Mouse (Mus musculus) G1E-ER4 (cell line): ENCODE measurements around the gene Cxcr5. TPM values are rescaled to one million over a fixed set of nuclear protein-coding genes. Genes with fewer than 3 reads are reported as not detected.

Experiments
- GATA1 ChIP-seq: IDR thresholded peaks from one replicate; pipeline ENCODE4 v1.8.0; 2012; ENCODE audit warnings: low read length, inconsistent platforms
- polyA plus RNA-seq: library from polyadenylated mRNA; stranded (reverse); fragments of >175 nt; gene quantifications from 2 replicates; pipeline ENCODE4 v1.2.3, GENCODE M21; 2012

The Cxcr5 gene
- polyA plus RNA-seq, 1 experiment: not detected

DNA sequence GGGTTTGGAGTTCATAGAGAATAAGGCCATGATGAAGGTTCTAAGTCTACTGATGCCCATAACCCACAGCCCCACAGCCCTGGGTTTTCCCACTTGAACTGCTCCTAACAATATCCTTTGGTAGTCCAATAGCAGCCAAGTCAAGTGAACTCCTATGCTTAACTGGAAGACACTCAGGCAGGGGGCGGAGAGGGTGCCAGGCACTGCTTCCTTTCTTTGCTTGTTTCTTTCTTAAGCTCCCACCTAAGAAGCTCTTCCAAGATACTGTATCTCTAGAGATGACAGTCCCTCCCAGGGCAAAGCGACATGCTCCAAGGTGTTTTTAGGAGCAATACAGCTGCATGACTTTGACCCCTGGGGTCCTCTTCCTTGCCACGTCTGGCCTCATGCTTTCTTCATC, 36.7 kb downstream of the Cxcr5 start:
- TF ChIP-seq GATA1: no peak

DNA sequence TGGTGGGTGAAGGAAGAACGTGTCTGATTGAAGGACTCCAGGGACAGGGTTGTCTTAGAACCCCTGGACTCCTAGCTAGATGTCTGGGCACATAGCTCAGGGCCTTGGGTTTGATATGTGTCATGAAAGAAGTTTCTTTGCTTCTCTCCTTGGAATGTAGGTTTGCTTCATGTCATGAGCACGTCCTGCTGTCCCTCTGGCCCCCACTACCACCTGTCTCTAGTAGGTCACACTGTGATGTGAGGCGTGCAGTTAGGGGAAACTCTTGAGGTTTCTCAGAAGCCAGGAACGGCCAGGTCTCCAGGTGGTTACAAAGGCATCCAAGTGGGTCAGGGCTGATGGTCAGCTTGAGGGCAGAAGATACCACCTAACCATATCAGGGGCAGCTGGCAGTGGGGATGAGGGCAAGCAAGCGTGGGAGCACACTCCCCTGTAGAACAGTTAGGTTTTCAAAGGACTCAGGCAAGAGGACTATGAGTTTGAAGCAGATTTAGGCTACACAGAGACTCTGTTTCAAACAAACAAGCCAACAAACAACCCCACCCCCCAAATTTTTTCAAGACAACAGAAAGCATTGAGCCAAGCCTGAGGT, 37.3 kb downstream of the Cxcr5 start:
- no peak for TF ChIP-seq GATA1

DNA sequence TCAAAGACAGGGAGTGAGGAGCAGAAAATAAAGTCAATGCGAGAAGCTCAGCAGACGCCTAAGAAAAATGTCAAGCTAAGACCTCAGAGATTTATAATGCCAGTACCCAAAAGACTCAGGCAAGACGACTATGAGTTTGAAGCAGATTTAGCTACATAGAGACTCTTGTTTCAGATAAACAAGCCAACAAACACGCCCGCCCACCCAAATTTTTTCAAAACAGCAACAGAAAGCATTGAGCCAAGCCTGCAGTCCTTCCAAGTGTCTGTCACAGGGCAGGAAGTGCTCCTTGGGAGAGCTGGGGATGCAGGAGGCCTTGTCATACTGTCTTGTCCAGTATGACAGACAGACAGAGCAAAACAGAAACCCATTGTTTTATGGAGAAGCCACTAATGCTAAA, 38.0 kb downstream of the Cxcr5 start:
- TF ChIP-seq GATA1: no peak

DNA sequence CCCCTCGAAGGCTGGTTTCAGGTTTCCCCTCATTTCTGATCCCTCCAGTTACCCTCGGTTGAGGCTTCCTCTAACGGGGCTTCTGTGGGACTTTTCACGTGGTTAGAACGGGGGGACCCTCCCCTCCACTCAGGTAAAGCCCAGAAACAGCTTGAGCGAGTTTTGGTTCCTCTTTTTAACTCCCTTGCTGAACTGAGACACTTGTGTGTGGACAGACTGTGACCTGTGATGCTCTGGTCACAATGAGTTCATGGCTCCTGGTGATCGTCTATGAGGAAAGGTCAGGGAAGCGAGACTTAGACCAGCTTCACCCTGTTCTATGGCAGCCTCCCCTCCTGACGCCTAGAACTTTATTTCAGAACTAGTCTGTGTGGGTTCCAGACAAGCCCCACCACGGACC, 39.8 kb downstream of the Cxcr5 start:
- TF ChIP-seq GATA1: no peak

DNA sequence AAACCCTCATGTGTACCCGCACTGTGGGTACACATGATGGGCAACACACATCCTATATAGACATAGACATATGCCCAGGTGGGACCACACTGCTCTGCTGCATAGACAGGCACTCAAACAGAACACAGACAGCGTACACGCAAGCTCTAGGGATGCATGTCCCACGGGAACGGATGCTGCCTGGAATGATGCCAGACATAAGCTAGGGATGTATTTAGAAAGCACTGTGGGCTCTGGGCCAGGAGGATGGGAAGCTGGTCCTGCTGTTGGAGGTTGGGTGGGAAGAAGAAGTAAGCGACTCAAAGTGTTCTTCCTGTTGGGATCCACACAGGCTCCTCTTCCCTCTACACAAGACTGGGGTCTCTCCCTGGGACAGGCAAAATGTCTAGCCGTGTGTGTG, 43.6 kb downstream of the Cxcr5 start:
- TF ChIP-seq GATA1: no peak

DNA sequence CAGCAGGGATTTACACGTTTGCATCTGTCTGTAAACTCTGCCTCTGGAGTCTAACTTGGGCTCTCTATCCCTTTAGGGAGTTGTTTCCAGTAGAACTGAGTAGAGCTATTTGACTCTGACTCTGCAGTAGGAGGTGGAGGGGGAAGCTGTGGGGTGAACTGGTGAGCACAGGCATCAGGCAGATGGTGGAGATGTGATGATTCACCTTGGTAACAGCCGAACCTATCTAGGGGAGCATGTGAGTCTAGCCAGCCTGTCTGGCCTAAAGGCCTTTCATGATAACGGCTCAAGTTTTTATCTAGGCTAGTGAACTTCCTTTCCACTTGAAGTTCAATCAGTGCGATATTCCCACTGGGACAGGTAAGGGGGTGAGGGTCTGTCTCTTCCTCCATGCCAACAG, 44.3 kb downstream of the Cxcr5 start:
- no peak for TF ChIP-seq GATA1

DNA sequence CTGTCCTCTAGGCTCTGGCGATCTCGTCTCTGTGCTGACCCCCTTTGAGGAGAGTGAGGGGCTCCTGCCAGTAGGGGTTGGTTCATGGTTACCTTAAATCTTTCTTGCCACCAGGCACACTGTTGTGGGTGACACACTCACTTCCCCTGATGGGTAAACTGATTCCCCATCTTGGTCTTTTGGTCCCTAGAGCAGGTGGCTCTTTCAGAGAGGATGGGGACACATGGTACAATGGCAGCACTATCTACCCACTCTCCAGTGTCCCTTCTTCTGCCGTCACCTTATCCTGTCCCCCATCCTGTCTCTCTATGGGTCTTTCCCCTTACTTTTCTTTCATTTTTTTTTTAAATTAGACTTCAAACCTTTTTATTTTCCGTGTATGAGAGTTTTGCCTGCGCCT, 45.8 kb downstream of the Cxcr5 start:
- no peak for TF ChIP-seq GATA1

DNA sequence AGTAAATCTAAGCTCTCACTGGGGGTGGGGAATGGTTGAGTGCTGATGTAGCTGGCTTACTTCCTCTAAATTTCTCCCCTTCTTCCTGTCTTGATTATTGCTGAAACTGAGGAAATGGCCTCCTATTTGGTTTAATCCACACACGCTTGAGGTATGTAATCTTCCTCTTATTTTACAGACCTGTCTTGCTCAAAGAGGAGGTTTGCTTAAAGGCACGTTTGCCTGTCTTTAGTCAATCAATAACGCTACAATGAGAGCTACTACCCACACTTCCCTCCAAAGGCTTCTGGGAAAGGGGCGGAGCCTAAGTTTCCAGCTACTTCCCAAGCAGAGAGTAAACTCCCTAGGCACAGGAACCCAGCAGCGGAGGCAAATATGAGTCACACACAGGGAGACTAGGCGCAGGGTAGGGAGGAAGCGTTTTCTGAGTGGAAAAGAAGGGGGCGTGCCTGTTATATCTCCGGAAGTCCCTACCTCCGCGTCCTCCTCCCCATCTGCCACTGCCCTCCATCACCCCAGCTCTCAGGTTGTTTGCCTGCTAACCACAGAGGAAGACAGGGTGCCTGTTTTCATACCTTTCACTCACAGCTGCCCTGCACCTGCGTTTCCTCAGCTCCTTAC, 46.4 kb downstream of the Cxcr5 start:
- no peak for TF ChIP-seq GATA1

DNA sequence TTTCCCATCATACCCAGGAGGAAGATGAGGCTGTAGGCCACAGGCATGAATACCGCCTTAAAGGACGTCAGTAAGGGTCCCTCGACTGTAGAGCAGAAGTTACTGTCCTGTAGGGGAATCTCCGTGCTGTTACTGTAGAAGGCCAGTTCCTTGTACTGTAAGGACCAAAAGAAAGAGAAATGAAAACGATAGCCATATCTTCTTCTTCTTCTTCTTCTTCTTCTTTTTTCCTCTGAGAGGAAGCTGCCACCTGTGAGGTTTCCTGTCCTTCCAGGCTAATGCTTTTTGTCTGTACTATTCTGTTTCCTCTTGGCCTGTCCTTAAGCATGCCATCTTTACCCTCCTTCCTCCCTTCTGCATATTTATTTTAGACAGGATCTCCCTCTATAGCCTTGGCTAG, 47.5 kb downstream of the Cxcr5 start:
- TF ChIP-seq GATA1: no peak

DNA sequence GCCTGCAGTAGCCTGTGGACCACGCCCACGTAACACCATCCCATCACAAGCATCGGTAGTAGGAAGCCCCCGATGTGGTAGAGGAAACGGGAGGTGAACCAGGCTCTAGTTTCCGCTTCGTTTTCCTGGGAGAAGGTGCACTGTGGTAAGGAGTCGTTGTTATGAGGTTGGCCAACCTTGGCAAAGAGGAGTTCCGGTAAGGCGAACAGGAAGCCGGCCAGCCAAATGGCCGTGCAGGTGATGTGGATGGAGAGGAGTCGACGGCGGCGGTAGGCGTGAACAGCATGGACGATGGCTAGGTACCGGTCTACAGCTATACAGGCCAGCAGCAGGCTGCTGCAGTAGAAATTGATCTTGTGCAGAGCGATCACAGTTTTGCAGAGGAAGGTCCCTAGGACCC, 48.1 kb downstream of the Cxcr5 start:
- TF ChIP-seq GATA1: no peak

DNA sequence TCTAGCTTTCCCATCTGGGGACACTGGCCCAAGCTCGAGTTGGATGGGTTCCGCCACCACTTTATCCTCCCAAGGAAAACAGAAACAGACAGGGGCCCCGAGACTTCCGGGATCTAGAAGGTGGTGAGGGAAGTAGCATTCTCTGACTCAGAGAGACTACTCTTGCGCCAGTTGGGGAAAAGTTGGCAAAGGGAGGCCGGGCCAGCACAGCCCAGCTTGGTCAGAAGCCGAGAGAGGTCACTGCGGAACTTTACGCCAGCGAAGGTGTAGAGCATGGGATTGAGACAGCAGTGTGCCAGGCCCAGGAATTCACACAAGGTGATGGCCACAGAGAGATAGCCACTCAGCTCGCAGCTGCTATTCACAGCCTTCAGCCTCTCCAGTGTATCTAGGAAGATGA, 48.6 kb downstream of the Cxcr5 start:
- TF ChIP-seq GATA1: no peak

DNA sequence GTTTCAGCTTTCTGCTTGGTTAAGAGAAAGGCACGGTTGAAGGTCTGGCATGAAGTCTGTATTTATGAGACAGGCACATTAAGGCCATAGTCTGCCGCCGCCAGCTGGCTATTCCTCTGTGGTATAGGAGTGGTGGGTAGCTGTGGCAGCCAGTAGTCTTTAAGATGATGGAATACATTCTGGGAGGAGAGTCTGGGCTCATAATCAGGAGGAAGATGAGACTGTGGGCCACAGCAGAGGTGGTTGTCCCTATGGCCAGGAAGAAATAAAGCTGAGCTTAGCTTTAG, 49.0 kb downstream of the Cxcr5 start:
- TF ChIP-seq GATA1: no peak

DNA sequence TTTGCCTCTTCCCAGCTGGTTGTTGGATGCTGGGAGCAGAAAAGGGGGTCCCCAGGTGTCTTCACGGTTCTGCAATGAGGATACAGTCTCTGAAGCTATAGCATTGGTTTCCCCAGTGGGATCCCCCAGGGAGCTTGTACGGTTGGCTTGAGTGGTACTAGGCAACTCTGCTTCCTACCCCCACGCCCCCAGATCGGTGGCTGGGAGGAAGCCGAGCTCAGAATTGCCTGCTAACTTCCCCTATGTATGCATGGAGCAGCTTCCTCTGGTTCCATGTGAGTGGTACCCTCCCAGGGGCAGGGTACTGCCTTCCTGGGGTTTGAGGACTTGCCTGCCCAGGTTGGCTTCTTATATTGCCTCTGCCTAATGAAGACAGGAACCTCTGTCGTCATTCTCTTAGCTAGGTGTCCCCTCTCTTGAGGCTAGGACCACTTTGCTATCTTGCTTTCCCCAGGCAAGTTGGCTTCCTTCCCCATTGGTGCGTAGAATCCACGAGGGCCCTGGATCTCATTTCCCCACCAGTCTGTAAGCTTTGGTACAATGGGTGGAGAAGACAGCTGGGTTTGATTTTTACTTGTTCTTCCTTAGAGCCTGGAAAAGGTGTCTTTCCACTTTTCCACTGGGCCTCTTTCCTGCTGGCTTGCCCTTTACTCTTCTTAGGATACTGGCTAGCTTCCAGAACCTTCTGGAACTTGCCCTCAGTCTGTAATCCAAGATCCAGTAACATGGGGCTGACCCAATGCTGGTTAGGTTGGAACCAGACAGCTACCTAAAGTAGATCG, 49.6 kb downstream of the Cxcr5 start:
- TF ChIP-seq GATA1: no peak

DNA sequence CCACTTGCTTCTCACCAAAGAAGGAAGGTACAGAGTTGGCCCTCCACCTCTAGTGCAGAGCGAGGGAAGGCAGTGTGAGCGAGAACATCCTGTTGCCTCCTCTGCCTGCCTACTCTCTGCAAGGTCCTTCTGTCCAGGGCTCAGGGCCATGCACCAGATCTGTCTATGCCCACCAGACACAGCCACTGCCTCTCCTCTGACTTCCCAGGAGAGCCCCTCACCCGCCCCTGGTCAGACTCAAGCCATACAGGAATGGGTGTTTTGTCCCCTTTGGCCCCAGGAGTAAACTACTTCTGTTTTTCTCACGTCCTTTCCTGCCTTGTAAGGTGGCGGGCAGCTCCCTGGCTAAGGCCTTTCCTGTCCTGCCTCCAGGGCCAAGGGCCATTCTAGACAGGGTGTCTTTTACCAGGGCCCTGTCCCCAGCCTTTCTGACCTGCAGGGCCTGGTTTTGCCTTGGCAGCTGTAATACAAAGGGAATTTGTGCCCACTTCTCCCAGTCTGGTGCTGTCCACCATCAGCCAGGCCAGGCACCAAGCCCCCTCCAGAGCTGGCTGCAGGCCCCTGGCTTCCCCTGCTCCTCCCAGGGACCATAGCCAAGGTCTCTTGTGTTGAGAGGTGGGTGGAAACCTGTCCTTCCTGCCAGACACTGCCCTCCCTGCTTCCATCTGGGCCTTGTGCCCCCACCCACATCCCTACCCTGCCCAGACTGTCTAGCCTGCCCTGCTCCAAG, 50.6 kb downstream of the Cxcr5 start:
- no peak for TF ChIP-seq GATA1

DNA sequence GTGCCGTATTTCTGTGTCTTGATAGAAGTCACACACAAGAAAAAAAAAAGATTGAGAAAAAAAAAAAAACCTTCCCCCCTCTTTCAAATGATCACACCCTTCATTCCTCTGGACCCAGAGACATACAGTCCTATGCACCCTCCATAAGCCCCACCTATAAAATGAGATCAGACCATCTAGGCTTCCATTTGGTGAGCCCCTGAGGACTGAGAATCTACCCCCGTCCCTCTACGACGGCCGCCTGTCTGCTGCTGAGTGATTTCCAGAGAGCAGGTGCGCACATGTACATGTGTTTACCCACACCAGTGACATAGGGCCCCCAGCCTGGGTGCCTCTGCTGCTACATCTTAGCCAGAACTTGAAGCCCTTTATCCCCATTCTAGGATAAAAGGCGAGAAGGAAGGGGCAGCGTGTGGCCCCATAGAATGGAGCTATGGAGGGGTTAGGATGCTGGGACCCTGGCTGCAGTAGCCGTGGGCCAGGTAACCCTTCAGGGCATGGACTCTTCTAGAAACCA, 51.3 kb downstream of the Cxcr5 start:
- TF ChIP-seq GATA1: no peak
